In genomic region chr12:39086285-39086684, GRCm38 (mm10) we compare ENCODE assay signal across 11 mouse cellular contexts.
"Had no signal": no experiment of that assay in that cellular context is flagged by ENCODE, and none has a peak within 500 bp of the region (broad histone marks: within the 10 kb centered on the region; RNA-seq: fewer than 3 reads in every experiment).

No protein-coding gene starts in this region.

- DNase-seq: kidney, postnatal 10 days; kidney, postnatal 36 days; left cerebral cortex, postnatal 4 days; liver, postnatal 0 days; lung, embryonic 14.5 days; right cerebral cortex, adult 18-20 months; right cerebral cortex, postnatal 25 days; spleen, adult 18-20 months; thymus, postnatal 36 days had no signal

- ATAC-seq: liver, postnatal 0 days; lung, postnatal 0 days; midbrain, embryonic 15.5 days had no signal
